Mouse (Mus musculus): ENCODE data around the gene Mast4. TPM values are rescaled to one million over a fixed set of nuclear protein-coding genes. Genes with fewer than 3 reads are reported as not detected.
A peak's percentile ranks its signal among the peaks of the same experiment; 100 is the strongest.

The Mast4 gene
- total RNA-seq, 2 experiments from 2014 or later, result 45.9 to 49.2 TPM

GRCm38 (mm10) chr13:103246973-103247718 lies 87.2 kb downstream of the Mast4 start:
- intact Hi-C loops (cut with DNase I), result no loop called here
- no peak for DNase-seq

GRCm38 (mm10) chr13:103245431-103245830 lies 88.9 kb downstream of the Mast4 start:
- DNase-seq, result no peak
- intact Hi-C loops (cut with DNase I), result no loop called here

GRCm38 (mm10) chr13:103244053-103244452 lies 90.2 kb downstream of the Mast4 start:
- intact Hi-C loops (cut with DNase I), result no loop called here
- DNase-seq, result no peak

GRCm38 (mm10) chr13:103241092-103241491 lies 93.2 kb downstream of the Mast4 start:
- intact Hi-C loops (cut with DNase I), result no loop called here
- DNase-seq, result no peak

- DNase-seq, result no peak
- intact Hi-C loops (cut with DNase I), result no loop called here
These were observed 94.6 kb downstream of the Mast4 start for GRCm38 (mm10) chr13:103239654-103240053.

- DNase-seq, result no peak
- intact Hi-C loops (cut with DNase I), result no loop called here
These were observed 96.1 kb downstream of the Mast4 start for GRCm38 (mm10) chr13:103238034-103238705.

- no peak for DNase-seq
- intact Hi-C loops (cut with DNase I), result no loop called here
These were observed 102.1 kb downstream of the Mast4 start for GRCm38 (mm10) chr13:103232171-103232570.

- intact Hi-C loops (cut with DNase I), result no loop called here
- no peak for DNase-seq
These were observed 105.2 kb downstream of the Mast4 start for GRCm38 (mm10) chr13:103229069-103229468.

- intact Hi-C loops (cut with DNase I), result no loop called here
- DNase-seq, result no peak
These were observed 108.1 kb downstream of the Mast4 start for GRCm38 (mm10) chr13:103225895-103226815.

- intact Hi-C loops (cut with DNase I), result no loop called here
- DNase-seq, result no peak
These were observed 108.9 kb downstream of the Mast4 start for GRCm38 (mm10) chr13:103225217-103225894.

GRCm38 (mm10) chr13:103220479-103221064 lies 113.7 kb downstream of the Mast4 start:
- intact Hi-C loops (cut with DNase I), result no loop called here
- DNase-seq, result no peak

GRCm38 (mm10) chr13:103219999-103220398 lies 114.3 kb downstream of the Mast4 start:
- intact Hi-C loops (cut with DNase I), result loop anchor here (10.0 kb wide), 1 partner anchor 115 kb away; the partner anchor contains the start of gene Mast4
- DNase-seq, result peak; percentile 50 to 66

GRCm38 (mm10) chr13:103217486-103217885 lies 116.8 kb downstream of the Mast4 start:
- intact Hi-C loops (cut with DNase I), result loop anchor here (10.0 kb wide), 1 partner anchor 117 kb away; the partner anchor contains the start of gene Mast4
- DNase-seq, result no peak

- intact Hi-C loops (cut with DNase I), result loop anchor here (5.0 to 10.0 kb wide), 2 partner anchors 48 to 120 kb away; partner anchors contain the start of gene Mast4
- no peak for DNase-seq
These were observed 119.8 kb downstream of the Mast4 start for GRCm38 (mm10) chr13:103214506-103214905.

- intact Hi-C loops (cut with DNase I), result loop anchor here (5.0 to 10.0 kb wide), 2 partner anchors 50 to 123 kb away; partner anchors contain the start of gene Mast4
- no peak for DNase-seq
These were observed 122.3 kb downstream of the Mast4 start for GRCm38 (mm10) chr13:103211953-103212352.

GRCm38 (mm10) chr13:103211501-103211941 lies 122.8 kb downstream of the Mast4 start:
- DNase-seq, result peak; percentile 76 to 79
- intact Hi-C loops (cut with DNase I), result loop anchor here (5.0 to 10.0 kb wide), 2 partner anchors 51 to 123 kb away; partner anchors contain the start of gene Mast4

GRCm38 (mm10) chr13:103210746-103211145 lies 123.6 kb downstream of the Mast4 start:
- intact Hi-C loops (cut with DNase I), result loop anchor here (5.0 to 10.0 kb wide), 2 partner anchors 52 to 124 kb away; partner anchors contain the start of gene Mast4
- no peak for DNase-seq

- DNase-seq, result no peak
- intact Hi-C loops (cut with DNase I), result no loop called here
These were observed 127.1 kb downstream of the Mast4 start for GRCm38 (mm10) chr13:103207199-103207598.

GRCm38 (mm10) chr13:103206644-103207043 lies 127.7 kb downstream of the Mast4 start:
- no peak for DNase-seq
- intact Hi-C loops (cut with DNase I), result no loop called here
